15 mouse cellular contexts compared by ENCODE assay signal in genomic region chr5:127505697-127506096, GRCm38 (mm10).
A peak's percentile ranks its signal among the peaks of the same experiment; 100 is the strongest.
DNase-seq lines count a peak whose midpoint lies in the region; TF ChIP-seq lines count a peak whose summit lies in the region.
"Had no signal": no experiment of that assay in that cellular context is flagged by ENCODE, and none has a peak within 500 bp of the region (broad histone marks: within the 10 kb centered on the region; RNA-seq: fewer than 3 reads in every experiment).

No protein-coding gene starts in this region.

- H3K4me1 ChIP-seq in cerebellum, adult 2 months (ENCODE audit: control insufficient read depth, insufficient read depth, low read length): no peaks in the 10 kb centered on the region; the same call in 1 of the 2 replicates
- no peaks in the 10 kb centered on the region for H3K4me1 ChIP-seq in thymus, adult 2 months (replicated peaks; ENCODE audit: control insufficient read depth, insufficient read depth, low read length)
- H3K4me1 ChIP-seq: embryonic facial prominence, embryonic 10.5 days; liver, embryonic 15.5 days had no signal

- no peak overlapping the region for H3K4me3 ChIP-seq in cerebellum, adult 2 months (replicated peaks; ENCODE audit: insufficient read depth, low read depth, low read length)
- H3K4me3 ChIP-seq in left cerebral cortex, adult 2 months: no peak overlapping the region
- no peak overlapping the region for H3K4me3 ChIP-seq in thymus, adult 2 months (ENCODE audit: control insufficient read depth, insufficient read depth, low read length)
- H3K4me3 ChIP-seq: embryonic facial prominence, embryonic 10.5 days; liver, embryonic 15.5 days had no signal

- TF ChIP-seq CTCF in cerebellum, adult 2 months (IDR thresholded peaks at IDR 0.05; ENCODE audit: borderline replicate concordance, insufficient read depth, low read depth, low read length): peak; percentile 22; the same call in 1 of the 2 replicates
- TF ChIP-seq CTCF in left cerebral cortex, adult 2 months (IDR thresholded peaks at IDR 0.05): peak; percentile 17
- no peak for TF ChIP-seq CTCF in thymus, adult 2 months (IDR thresholded peaks at IDR 0.05; ENCODE audit: borderline replicate concordance, control insufficient read depth, extremely low read depth, insufficient read depth, low read length, poor library complexity)

- no peaks in the 10 kb centered on the region for H3K27me3 ChIP-seq in cerebellum, adult 2 months (ENCODE audit: control insufficient read depth, insufficient read depth, low read length)
- H3K27me3 ChIP-seq in thymus, adult 2 months (ENCODE audit: control insufficient read depth, insufficient read depth, low read length): no peaks in the 10 kb centered on the region
- H3K27me3 ChIP-seq: liver, embryonic 15.5 days had no signal

- no peaks in the 10 kb centered on the region for H3K36me3 ChIP-seq in thymus, adult 2 months (ENCODE audit: control insufficient read depth, insufficient read depth, low read length)
- H3K36me3 ChIP-seq: liver, embryonic 15.5 days had no signal

- DNase-seq in cerebellum, adult 2 months: no peak
- no peak for DNase-seq in cerebellum, adult 11-12 months
- DNase-seq in left cerebral cortex, adult 2 months (ENCODE audit: extremely low spot score in 1 of 2, low spot score in 2 of 2): no peak
- no peak for DNase-seq in left cerebral cortex, postnatal 4 days
- DNase-seq in thymus, postnatal 4 days: peak; percentile 28
- DNase-seq in thymus, adult 2 months: no peak
- DNase-seq in gastrocnemius, postnatal 4 days (ENCODE audit: low spot score in 2 of 2): no peak
- DNase-seq in layer of hippocampus, adult 9-10 months (ENCODE audit: low spot score): no peak
- DNase-seq: cerebellum, adult 9-11 months; gastrocnemius, postnatal 25 days; kidney, postnatal 10 days; right cerebral cortex, postnatal 25 days; thymus, postnatal 25 days had no signal

- no peak overlapping the region for H3K27ac ChIP-seq in cerebellum, adult 2 months (ENCODE audit: insufficient read depth, low read length)
- no peak overlapping the region for H3K27ac ChIP-seq in left cerebral cortex, adult 2 months
- H3K27ac ChIP-seq in thymus, adult 2 months (ENCODE audit: control insufficient read depth, insufficient read depth, low read length): no peak overlapping the region
- H3K27ac ChIP-seq: embryonic facial prominence, embryonic 10.5 days; liver, embryonic 15.5 days had no signal

- no peak for TF ChIP-seq POLR2A in cerebellum, adult 2 months (IDR thresholded peaks at IDR 0.05; ENCODE audit: borderline replicate concordance, insufficient read depth, low read length)
- TF ChIP-seq POLR2A in thymus, adult 2 months (IDR thresholded peaks at IDR 0.05; ENCODE audit: control insufficient read depth, extremely low read depth, insufficient read depth, low read length, poor library complexity): no peak

- WGBS in cerebellum, adult 2 months: 76% methylated on average over 6 of the region's 6 CpGs
- WGBS in thymus, adult 2 months: 64% methylated on average over 6 of the region's 6 CpGs

- intact Hi-C loops in left cerebral cortex, adult 2 months (cut with DNase I): no loop called here
- intact Hi-C loops in left cerebral cortex, postnatal 4 days (cut with DNase I): no loop called here
